Mouse (Mus musculus): ENCODE data around the gene Trappc10. TPM values are rescaled to one million over a fixed set of nuclear protein-coding genes. Genes with fewer than 3 reads are reported as not detected.
"Not testable (repeated sequence)": the region's sequence is repeated elsewhere in the genome, so short reads cannot be mapped to it uniquely, and the experiment has no call there.

Gene Trappc10
- polyA plus RNA-seq, 1 experiment from 2014 or later, result 24.0 TPM

GRCm38 (mm10) chr10:78211311-78211710 lies 33.1 kb downstream of the Trappc10 start:
- Histone ChIP-seq H3K36me3 (ENCODE audit: inconsistent target) (peaks cover 100% of the 10 kb centered on the region), H3K79me2 (ENCODE audit: inconsistent target) (no peaks in the 10 kb centered on the region)
- WGBS (ENCODE audit: missing documents), result 73% methylated on average over 6 of the region's 6 CpGs

GRCm38 (mm10) chr10:78201182-78201581 lies 43.3 kb downstream of the Trappc10 start:
- H3K36me3 ChIP-seq (ENCODE audit: inconsistent target), result peaks cover 87% of the 10 kb centered on the region
- 87% methylated on average over 4 of the region's 4 CpGs for WGBS (ENCODE audit: missing documents)
- no peak overlapping the region for H3K27ac ChIP-seq
- H3K79me2 ChIP-seq (ENCODE audit: inconsistent target), result no peaks in the 10 kb centered on the region
- H3K4me3 ChIP-seq (ENCODE audit: inconsistent target), result no peak overlapping the region

More at GRCm38 (mm10) chr10:78211311-78211710, 33.1 kb downstream of the Trappc10 start:
- H3K4me3 ChIP-seq (ENCODE audit: inconsistent target), result no peak overlapping the region
- no peak overlapping the region for H3K27ac ChIP-seq

DNA sequence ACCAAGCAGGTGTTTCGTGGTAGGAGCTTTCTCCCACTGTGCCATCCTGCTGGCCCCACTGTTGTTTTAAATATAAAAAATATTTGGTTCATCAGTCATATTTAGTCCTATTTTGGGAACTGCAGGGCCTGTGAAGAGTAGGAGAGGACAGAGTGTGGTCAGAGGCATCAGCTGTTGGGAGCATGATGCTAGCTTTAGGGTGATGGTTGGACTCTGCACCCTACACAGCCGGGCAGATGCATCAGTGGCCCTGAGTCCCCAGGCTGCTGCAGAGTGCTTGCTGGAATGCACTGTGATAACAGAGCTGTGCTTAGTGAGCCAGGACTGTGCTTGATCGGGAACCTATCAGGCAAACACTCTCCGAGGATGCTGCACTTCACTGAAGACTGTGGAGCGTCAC lies 51.5 kb downstream of the Trappc10 start:
- 100% methylated on average over 5 of the region's 5 CpGs for WGBS (ENCODE audit: missing documents)
- Histone ChIP-seq H3K27ac (no peak overlapping the region), H3K4me3 (ENCODE audit: inconsistent target) (no peak overlapping the region), H3K36me3 (ENCODE audit: inconsistent target) (peaks cover 99% of the 10 kb centered on the region), H3K79me2 (ENCODE audit: inconsistent target) (no peaks in the 10 kb centered on the region)

- H3K27ac ChIP-seq; H3K79me2 ChIP-seq (ENCODE audit: inconsistent target); H3K4me3 ChIP-seq (ENCODE audit: inconsistent target): not testable (repeated sequence)
- H3K36me3 ChIP-seq (ENCODE audit: inconsistent target), result peaks cover 55% of the 10 kb centered on the region
- WGBS (ENCODE audit: missing documents), result 89% methylated on average over 3 of the region's 4 CpGs
These were observed 58.4 kb downstream of the Trappc10 start for GRCm38 (mm10) chr10:78186076-78186475.

DNA sequence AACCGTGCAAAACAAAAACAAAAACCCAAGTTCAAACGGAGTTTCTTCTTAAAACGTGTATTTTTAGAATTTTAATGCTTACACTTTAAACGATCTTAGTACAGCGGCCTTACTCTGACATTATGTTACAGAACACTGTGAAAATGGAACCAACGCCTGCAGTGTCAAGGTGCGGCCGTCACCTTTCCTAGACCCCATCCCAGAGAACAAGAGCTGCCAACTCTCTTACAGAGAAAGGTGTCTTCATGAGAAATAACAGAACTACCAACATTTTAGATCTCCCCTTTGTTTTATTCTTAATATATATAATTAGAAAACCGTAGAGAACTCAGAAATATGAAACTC lies 59.1 kb downstream of the Trappc10 start:
- 8% methylated on average over 9 of the region's 9 CpGs for WGBS (ENCODE audit: missing documents)
- H3K79me2 ChIP-seq (ENCODE audit: inconsistent target), result peaks cover 6% of the 10 kb centered on the region; the same call in 1 of the 2 replicates
- peaks cover 55% of the 10 kb centered on the region for H3K36me3 ChIP-seq (ENCODE audit: inconsistent target)
- H3K4me3 ChIP-seq (ENCODE audit: inconsistent target), result peak overlapping the region; percentile 96
- peak overlapping the region; percentile 41 for H3K27ac ChIP-seq

DNA sequence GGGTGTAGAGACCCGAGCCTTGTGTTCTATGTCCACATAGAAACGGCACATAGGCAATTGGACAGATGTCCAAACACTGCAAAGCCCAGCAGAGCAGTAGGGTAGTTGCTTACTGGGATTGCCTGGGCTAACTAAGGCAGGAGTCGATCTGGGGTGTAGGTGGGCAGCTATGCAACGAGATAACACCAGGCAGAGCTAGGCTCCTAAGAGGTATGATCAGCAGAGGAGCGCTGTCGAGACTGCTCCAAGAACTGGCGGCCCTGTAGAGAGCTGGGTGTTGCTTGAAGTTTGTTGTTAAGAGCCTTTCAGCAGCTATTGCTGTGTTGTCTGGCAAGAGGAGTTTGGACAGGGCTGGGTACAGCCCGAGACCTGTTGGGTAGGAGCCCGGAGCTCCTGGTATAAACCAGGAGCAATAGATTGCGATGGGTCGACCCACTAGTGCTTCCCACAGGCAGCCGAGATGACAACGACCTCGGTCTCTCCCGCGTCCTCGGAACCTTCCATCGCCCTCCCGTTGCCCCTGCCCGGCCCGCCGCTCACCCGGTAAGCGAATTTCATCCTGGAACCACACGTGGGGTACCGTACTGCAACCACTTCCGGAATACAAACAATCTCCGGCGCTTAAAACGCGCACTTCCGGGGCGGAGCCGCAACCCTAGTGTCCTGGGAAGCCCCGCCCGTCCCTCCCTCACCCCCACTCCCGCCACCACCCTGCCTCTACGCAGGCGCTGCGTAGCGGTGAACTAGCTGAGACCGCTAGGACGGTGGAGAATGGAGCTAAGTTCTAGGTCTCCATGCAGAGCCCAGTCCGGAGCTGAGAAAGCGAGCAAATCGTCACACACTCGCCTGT lies 59.7 kb downstream of the Trappc10 start, which contains the start of gene Pwp2:
Pwp2 (minus strand) TSS at position 619 of the 850 bp plus-strand sequence.
- WGBS (ENCODE audit: missing documents), result 2% methylated on average over 45 of the region's 47 CpGs
- H3K27ac ChIP-seq, result peak within 1 kb of the TSS; percentile 41
- H3K36me3 ChIP-seq (ENCODE audit: inconsistent target), result peaks cover 55% of the 10 kb centered on the region
- H3K79me2 ChIP-seq (ENCODE audit: inconsistent target), result peaks cover 6% of the 10 kb centered on the region; the same call in 1 of the 2 replicates
- H3K4me3 ChIP-seq (ENCODE audit: inconsistent target), result peak within 1 kb of the TSS; percentile 96

DNA sequence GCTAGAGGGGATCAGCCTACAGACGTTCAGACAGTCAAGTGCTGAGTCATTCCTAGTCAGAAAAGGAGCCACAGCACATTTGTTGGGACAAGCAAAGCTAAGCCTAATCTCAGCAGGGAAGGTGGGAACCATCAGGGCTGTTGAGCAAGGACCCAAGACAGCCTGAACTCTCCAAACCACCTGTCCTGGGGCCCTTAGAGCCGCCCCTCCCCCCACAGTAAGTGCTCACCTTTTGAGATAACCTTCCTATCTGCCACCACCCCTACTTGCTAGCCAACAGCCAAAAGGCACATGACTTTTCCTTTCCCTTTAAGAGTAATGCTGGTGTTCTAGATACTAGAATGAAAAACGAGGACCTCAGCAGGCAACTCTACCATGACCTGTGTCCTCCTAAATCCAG lies 60.9 kb downstream of the Trappc10 start:
- peaks cover 6% of the 10 kb centered on the region; the same call in 1 of the 2 replicates for H3K79me2 ChIP-seq (ENCODE audit: inconsistent target)
- no peak overlapping the region for H3K27ac ChIP-seq
- 76% methylated on average over 3 of the region's 3 CpGs for WGBS (ENCODE audit: missing documents)
- no peak overlapping the region for H3K4me3 ChIP-seq (ENCODE audit: inconsistent target)
- H3K36me3 ChIP-seq (ENCODE audit: inconsistent target), result peaks cover 55% of the 10 kb centered on the region

GRCm38 (mm10) chr10:78182321-78182720 lies 62.1 kb downstream of the Trappc10 start:
- H3K36me3 ChIP-seq (ENCODE audit: inconsistent target), result peaks cover 55% of the 10 kb centered on the region; the same call in 1 of the 2 replicates
- no peak overlapping the region for H3K4me3 ChIP-seq (ENCODE audit: inconsistent target)
- no peak overlapping the region for H3K27ac ChIP-seq
- WGBS (ENCODE audit: missing documents), result 87% methylated on average over 16 of the region's 17 CpGs
- peaks cover 6% of the 10 kb centered on the region; the same call in 1 of the 2 replicates for H3K79me2 ChIP-seq (ENCODE audit: inconsistent target)

- no peak overlapping the region for H3K4me3 ChIP-seq (ENCODE audit: inconsistent target)
- 96% methylated on average over 5 of the region's 5 CpGs for WGBS (ENCODE audit: missing documents)
- H3K79me2 ChIP-seq (ENCODE audit: inconsistent target), result no peaks in the 10 kb centered on the region
- H3K27ac ChIP-seq, result no peak overlapping the region
- H3K36me3 ChIP-seq (ENCODE audit: inconsistent target), result peaks cover 71% of the 10 kb centered on the region; the same call in 1 of the 2 replicates
These were observed 70.0 kb downstream of the Trappc10 start for GRCm38 (mm10) chr10:78174474-78174873.

- peaks cover 52% of the 10 kb centered on the region for H3K36me3 ChIP-seq (ENCODE audit: inconsistent target)
- 94% methylated on average over 9 of the region's 9 CpGs for WGBS (ENCODE audit: missing documents)
These were observed 72.9 kb downstream of the Trappc10 start for GRCm38 (mm10) chr10:78171581-78171980.

DNA sequence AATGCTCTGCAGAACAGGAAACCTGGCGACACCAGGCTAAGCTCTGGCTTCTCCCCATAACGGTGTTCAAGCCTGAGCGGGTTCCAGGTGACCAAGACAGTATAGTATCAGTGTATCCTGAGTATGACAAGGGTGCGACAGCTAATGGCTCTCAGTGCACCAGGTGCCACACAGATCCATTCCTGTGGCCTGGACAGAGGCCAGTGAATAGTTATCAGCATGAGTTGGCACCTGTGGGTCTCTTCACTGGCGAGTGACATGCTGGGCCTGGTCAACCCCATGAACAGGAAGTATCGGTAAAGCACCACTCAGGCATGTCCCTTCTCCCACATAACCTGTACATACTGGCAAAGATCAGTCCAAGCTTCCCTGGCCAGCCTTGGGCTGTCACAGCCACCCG lies 73.4 kb downstream of the Trappc10 start:
- peaks cover 47% of the 10 kb centered on the region for H3K36me3 ChIP-seq (ENCODE audit: inconsistent target)
- 94% methylated on average over 7 of the region's 7 CpGs for WGBS (ENCODE audit: missing documents)
- no peak overlapping the region for H3K4me3 ChIP-seq (ENCODE audit: inconsistent target)
- peaks cover 8% of the 10 kb centered on the region; the same call in 1 of the 2 replicates for H3K79me2 ChIP-seq (ENCODE audit: inconsistent target)
- no peak overlapping the region for H3K27ac ChIP-seq

More at GRCm38 (mm10) chr10:78171581-78171980, 72.9 kb downstream of the Trappc10 start:
- Histone ChIP-seq H3K4me3 (ENCODE audit: inconsistent target) (no peak overlapping the region), H3K27ac (no peak overlapping the region), H3K79me2 (ENCODE audit: inconsistent target) (peaks cover 8% of the 10 kb centered on the region; the same call in 1 of the 2 replicates)

DNA sequence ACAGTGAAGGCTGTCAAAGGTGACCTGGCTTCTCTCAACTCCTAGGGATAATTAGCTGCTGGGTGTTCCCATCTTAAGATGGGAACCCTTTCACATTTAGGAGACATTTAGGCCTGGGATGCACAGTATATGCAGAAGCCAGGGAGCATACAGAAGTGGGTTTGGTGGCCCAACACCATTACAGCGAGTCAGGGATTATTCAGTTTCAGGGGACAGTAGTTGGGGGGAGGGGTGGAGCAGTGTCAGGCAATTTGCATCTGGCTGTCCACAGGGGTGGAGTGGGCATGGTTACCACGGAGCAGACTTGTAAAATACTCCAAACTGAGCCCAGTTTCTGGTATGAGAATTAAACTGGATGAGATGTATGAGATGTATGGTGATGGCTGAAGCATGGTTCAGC lies 74.0 kb downstream of the Trappc10 start:
- peaks cover 41% of the 10 kb centered on the region for H3K36me3 ChIP-seq (ENCODE audit: inconsistent target)
- H3K4me3 ChIP-seq (ENCODE audit: inconsistent target), result no peak overlapping the region
- peaks cover 8% of the 10 kb centered on the region; the same call in 1 of the 2 replicates for H3K79me2 ChIP-seq (ENCODE audit: inconsistent target)
- H3K27ac ChIP-seq, result no peak overlapping the region
- 80% methylated on average over 2 of the region's 2 CpGs for WGBS (ENCODE audit: missing documents)

DNA sequence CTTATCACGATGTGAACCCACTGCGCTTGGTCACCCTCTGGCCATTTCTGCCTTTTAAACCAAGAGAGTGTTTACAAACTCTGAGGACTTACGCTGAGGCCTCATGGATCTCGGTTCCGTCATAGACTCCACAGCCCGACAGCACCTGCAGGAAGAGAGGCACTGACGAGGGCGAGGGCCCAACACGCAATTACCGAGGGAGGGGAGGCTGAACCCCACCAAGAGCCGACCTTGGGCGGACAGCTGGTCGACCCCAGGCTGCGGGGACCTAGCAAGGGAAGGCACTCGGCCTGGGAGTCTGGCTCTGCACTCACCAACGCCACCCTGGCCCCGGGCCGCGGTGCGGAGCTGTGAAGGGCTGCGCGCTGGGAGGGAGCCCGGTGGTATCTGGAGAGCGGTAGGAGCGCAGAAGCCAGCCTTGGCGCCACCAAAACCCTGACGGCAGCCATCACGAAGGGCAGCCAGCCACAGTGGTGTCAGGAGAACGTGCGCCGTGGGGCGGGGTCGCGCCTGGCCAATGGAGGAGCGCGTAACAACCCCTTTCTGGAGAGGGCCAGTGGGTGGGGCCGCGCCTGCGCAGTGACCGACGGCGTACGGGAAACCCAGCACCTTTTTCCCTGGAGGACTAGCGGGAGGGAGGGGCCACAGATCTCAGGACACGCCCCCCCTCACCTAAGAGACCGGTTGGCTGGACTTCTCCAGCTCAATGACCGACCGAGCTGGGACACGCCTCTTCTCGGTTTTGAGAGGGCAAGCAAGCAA lies 75.0 kb downstream of the Trappc10 start, which contains the start of gene D10Jhu81e:
D10Jhu81e (minus strand) TSS at position 502 of the 762 bp plus-strand sequence.
- peak within 1 kb of the TSS; percentile 39 for H3K27ac ChIP-seq
- peaks cover 8% of the 10 kb centered on the region; the same call in 1 of the 2 replicates for H3K79me2 ChIP-seq (ENCODE audit: inconsistent target)
- H3K36me3 ChIP-seq (ENCODE audit: inconsistent target), result peaks cover 39% of the 10 kb centered on the region
- H3K4me3 ChIP-seq (ENCODE audit: inconsistent target), result peak within 1 kb of the TSS; percentile 72
- under 1% methylated on average over 47 of the region's 50 CpGs for WGBS (ENCODE audit: missing documents)

DNA sequence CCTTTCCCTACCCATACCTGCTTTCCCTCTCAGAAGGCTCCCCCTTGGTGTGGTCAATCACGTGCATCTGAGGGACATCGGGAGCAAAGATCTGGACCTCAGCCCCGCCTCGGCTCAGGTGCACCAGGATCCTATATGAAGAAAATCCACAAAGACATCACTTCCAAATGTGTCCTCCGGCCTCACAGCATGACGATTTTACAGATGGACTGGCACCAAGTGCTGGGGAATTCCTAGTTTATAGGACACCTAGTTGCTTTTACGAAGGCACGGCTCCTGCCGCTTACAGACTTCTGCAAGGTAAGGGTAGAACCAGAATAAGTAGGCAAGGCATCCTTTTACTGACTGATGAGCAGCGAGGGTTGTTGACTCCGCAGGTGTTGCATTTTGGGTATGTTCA lies 75.6 kb downstream of the Trappc10 start:
- Histone ChIP-seq H3K79me2 (ENCODE audit: inconsistent target) (peaks cover 8% of the 10 kb centered on the region; the same call in 1 of the 2 replicates), H3K27ac (0 out of 2 replicates have a peak overlapping the region, but pooled peaks have one; percentile 39), H3K4me3 (ENCODE audit: inconsistent target) (peak overlapping the region; percentile 72), H3K36me3 (ENCODE audit: inconsistent target) (peaks cover 34% of the 10 kb centered on the region)
- 80% methylated on average over 11 of the region's 11 CpGs for WGBS (ENCODE audit: missing documents)

All from macrophage (primary cell).